Comparison of ENCODE assay signal across 8 mouse cellular contexts in genomic region chr4:102511511-102511910, GRCm38 (mm10).
DNase-seq lines count a peak whose midpoint lies in the region; ATAC-seq and TF ChIP-seq lines count a peak whose summit lies in the region.

No protein-coding gene starts in this region.

- 23% methylated on average over 11 of the region's 11 CpGs for WGBS in forebrain, embryonic 11.5 days
- WGBS in heart, embryonic 13.5 days: 16% methylated on average over 11 of the region's 11 CpGs
- 16% methylated on average over 11 of the region's 11 CpGs for WGBS in kidney, embryonic 14.5 days
- WGBS in liver, adult 2 months: 12% methylated on average over 11 of the region's 11 CpGs
- WGBS in midbrain, postnatal 0 days: 16% methylated on average over 11 of the region's 11 CpGs

- no peak; the same call in 1 of the 2 replicates for TF ChIP-seq CTCF in liver, adult 2 months (IDR thresholded peaks at IDR 0.05; ENCODE audit: low read depth, low read length)
- no peak for TF ChIP-seq CTCF in midbrain, postnatal 0 days (IDR thresholded peaks at IDR 0.05)

- no peaks in the 10 kb centered on the region for H3K36me3 ChIP-seq in forebrain, embryonic 11.5 days (ENCODE audit: control insufficient read depth, insufficient read depth, low read length)
- 0 out of 2 replicates have a peak, but pooled peaks cover 12% of the 10 kb centered on the region for H3K36me3 ChIP-seq in heart, embryonic 13.5 days
- H3K36me3 ChIP-seq in kidney, embryonic 14.5 days (ENCODE audit: control insufficient read depth, insufficient read depth, low read length): no peaks in the 10 kb centered on the region
- H3K36me3 ChIP-seq in liver, adult 2 months (ENCODE audit: control insufficient read depth, insufficient read depth, low read length): no peaks in the 10 kb centered on the region
- no peaks in the 10 kb centered on the region for H3K36me3 ChIP-seq in midbrain, postnatal 0 days (ENCODE audit: insufficient read depth, low read length)

- no peaks in the 10 kb centered on the region; the same call in 1 of the 2 replicates for H3K4me1 ChIP-seq in forebrain, embryonic 11.5 days (replicated peaks; ENCODE audit: control insufficient read depth, insufficient read depth, low read length)
- H3K4me1 ChIP-seq in heart, embryonic 13.5 days: peaks cover 54% of the 10 kb centered on the region
- H3K4me1 ChIP-seq in kidney, embryonic 14.5 days (ENCODE audit: control insufficient read depth, insufficient read depth, low read length): peaks cover 8% of the 10 kb centered on the region; the same call in 1 of the 2 replicates
- H3K4me1 ChIP-seq in liver, adult 2 months (ENCODE audit: control insufficient read depth, insufficient read depth, low read length): peaks cover 26% of the 10 kb centered on the region
- peaks cover 6% of the 10 kb centered on the region; the same call in 1 of the 2 replicates for H3K4me1 ChIP-seq in midbrain, postnatal 0 days (ENCODE audit: insufficient read depth, low read length)

- H3K9ac ChIP-seq in forebrain, embryonic 11.5 days (ENCODE audit: low read length): peak overlapping the region; percentile 30; the same call in 1 of the 2 replicates
- H3K9ac ChIP-seq in heart, embryonic 13.5 days: peak overlapping the region; percentile 76
- H3K9ac ChIP-seq in kidney, embryonic 14.5 days (ENCODE audit: low read depth, low read length): no peak overlapping the region; the same call in 1 of the 2 replicates
- H3K9ac ChIP-seq in liver, adult 2 months (ENCODE audit: low read depth, low read length): peak overlapping the region; percentile 73
- peak overlapping the region; percentile 33; the same call in 1 of the 2 replicates for H3K9ac ChIP-seq in midbrain, postnatal 0 days (replicated peaks; ENCODE audit: low read length, poor library complexity, severe bottlenecking)

- peak; percentile 29 for DNase-seq in adrenal gland, postnatal 25 days
- DNase-seq in forebrain, embryonic 11.5 days (ENCODE audit: low spot score): peak; percentile 53
- peak; percentile 88 for DNase-seq in liver, adult 2 months (ENCODE audit: extremely low read depth, low read depth, low spot score)
- DNase-seq in midbrain, postnatal 0 days (ENCODE audit: low spot score): peak; percentile 41
- peak; percentile 74 for DNase-seq in thymus, postnatal 0 days (ENCODE audit: low spot score)
- no peak for DNase-seq in cerebellum, adult 11 months

- H3K4me3 ChIP-seq in forebrain, embryonic 11.5 days (ENCODE audit: low read depth, low read length): no peak overlapping the region
- peak overlapping the region; percentile 33 for H3K4me3 ChIP-seq in heart, embryonic 13.5 days
- no peak overlapping the region for H3K4me3 ChIP-seq in kidney, embryonic 14.5 days (ENCODE audit: low read length)
- H3K4me3 ChIP-seq in liver, adult 2 months (ENCODE audit: insufficient read depth, low read depth, low read length): peak overlapping the region; percentile 39
- H3K4me3 ChIP-seq in midbrain, postnatal 0 days (ENCODE audit: low read depth, low read length): no peak overlapping the region

- H3K79me2 ChIP-seq in liver, adult 2 months (ENCODE audit: control insufficient read depth, insufficient read depth, low read length): no peaks in the 10 kb centered on the region

- no peak overlapping the region for H3K27ac ChIP-seq in forebrain, embryonic 11.5 days (ENCODE audit: low read depth, low read length)
- peak overlapping the region; percentile 93 for H3K27ac ChIP-seq in heart, embryonic 13.5 days (replicated peaks)
- H3K27ac ChIP-seq in kidney, embryonic 14.5 days (ENCODE audit: low read depth, low read length): peak overlapping the region; percentile 68; the same call in 1 of the 2 replicates
- peak overlapping the region; percentile 90 for H3K27ac ChIP-seq in liver, adult 2 months (replicated peaks; ENCODE audit: insufficient read depth, low read depth, low read length)
- H3K27ac ChIP-seq in midbrain, postnatal 0 days (ENCODE audit: low read depth, low read length): peak overlapping the region; percentile 58

- ATAC-seq in forebrain, embryonic 11.5 days (replicated peaks; ENCODE audit: low FRiP score): no peak; the same call in 1 of the 2 replicates
- ATAC-seq in heart, embryonic 13.5 days (ENCODE audit: extremely low read depth, insufficient number of reproducible peaks, low FRiP score, low TSS enrichment): no peak
- ATAC-seq in kidney, embryonic 14.5 days (ENCODE audit: low FRiP score, low TSS enrichment): peak; percentile 44; the same call in 1 of the 2 replicates
- ATAC-seq in midbrain, postnatal 0 days (ENCODE audit: low FRiP score): 0 out of 2 replicates have a peak, but pooled peaks have one; percentile 20

- H3K4me2 ChIP-seq in forebrain, embryonic 11.5 days (ENCODE audit: low read depth, low read length, severe bottlenecking): peak overlapping the region; percentile 28; the same call in 1 of the 2 replicates
- peak overlapping the region; percentile 65 for H3K4me2 ChIP-seq in heart, embryonic 13.5 days
- H3K4me2 ChIP-seq in kidney, embryonic 14.5 days (replicated peaks; ENCODE audit: low read depth, low read length): peak overlapping the region; percentile 34
- H3K4me2 ChIP-seq in midbrain, postnatal 0 days (ENCODE audit: low read depth, low read length, poor library complexity, severe bottlenecking): peak overlapping the region; percentile 12; the same call in 1 of the 2 replicates

- no peaks in the 10 kb centered on the region for H3K9me3 ChIP-seq in forebrain, embryonic 11.5 days (ENCODE audit: control insufficient read depth, low read length)
- H3K9me3 ChIP-seq in heart, embryonic 13.5 days: no peaks in the 10 kb centered on the region
- no peaks in the 10 kb centered on the region for H3K9me3 ChIP-seq in kidney, embryonic 14.5 days (ENCODE audit: control insufficient read depth, low read length)
- H3K9me3 ChIP-seq in midbrain, postnatal 0 days (ENCODE audit: low read length): no peaks in the 10 kb centered on the region

- H3K27me3 ChIP-seq in forebrain, embryonic 11.5 days (ENCODE audit: control insufficient read depth, insufficient read depth, low read length): no peaks in the 10 kb centered on the region
- no peaks in the 10 kb centered on the region for H3K27me3 ChIP-seq in heart, embryonic 13.5 days (replicated peaks)
- H3K27me3 ChIP-seq in kidney, embryonic 14.5 days (ENCODE audit: control insufficient read depth, insufficient read depth, low read length): no peaks in the 10 kb centered on the region
- H3K27me3 ChIP-seq in liver, adult 2 months (ENCODE audit: control insufficient read depth, insufficient read depth, low read length): no peaks in the 10 kb centered on the region
- H3K27me3 ChIP-seq in midbrain, postnatal 0 days (ENCODE audit: insufficient read depth, low read length): no peaks in the 10 kb centered on the region

- no peak for TF ChIP-seq POLR2A in liver, adult 2 months (IDR thresholded peaks at IDR 0.05; ENCODE audit: extremely low read depth, insufficient read depth, low read length)

Comparison
In these comparisons a context has a peak if more than half of its experiments do, and no peak if none do; other contexts are left out.
1. ATAC-seq: peak in kidney, embryonic 14.5 days (single experiment) and midbrain, postnatal 0 days (single experiment); none in forebrain, embryonic 11.5 days (single experiment) and heart, embryonic 13.5 days (single experiment).
2. H3K4me2 ChIP-seq: peak in every context shown above with its lines; median percentile 65 in heart, embryonic 13.5 days; 34 in kidney, embryonic 14.5 days; 28 in forebrain, embryonic 11.5 days; 12 in midbrain, postnatal 0 days.
3. H3K4me3 ChIP-seq: peak in heart, embryonic 13.5 days (single experiment) and liver, adult 2 months (single experiment); none in forebrain, embryonic 11.5 days (single experiment), kidney, embryonic 14.5 days (single experiment) and midbrain, postnatal 0 days (single experiment).